Mouse (Mus musculus): Measurements from ENCODE around the gene Olfr876. TPM values are rescaled to one million over a fixed set of nuclear protein-coding genes. Genes with fewer than 3 reads are reported as not detected.

The Olfr876 gene
- polyA plus RNA-seq (2012; rRNA removed), result not detected in 2 replicates

DNA sequence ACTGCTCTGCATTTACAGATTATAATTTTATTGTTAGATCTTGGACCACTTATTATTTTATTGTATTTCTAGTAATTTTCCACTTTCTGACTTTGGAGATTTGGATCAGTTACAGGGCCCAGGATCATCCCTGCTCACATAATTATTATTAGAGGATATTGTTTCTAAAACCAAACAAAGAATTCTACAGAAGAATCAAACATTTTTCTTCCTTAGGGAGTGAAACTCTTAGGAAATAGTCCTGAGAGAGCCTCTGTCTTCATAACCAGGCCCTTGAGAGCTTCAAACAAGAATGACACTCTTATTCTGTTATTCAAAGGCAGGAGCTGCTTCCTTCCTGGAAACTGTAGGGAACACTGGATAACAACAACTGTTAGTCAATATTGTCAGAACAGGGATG is at the start of gene Olfr876:
Gene Olfr876 (plus strand): TSS at position 301 of the 400 bp plus-strand sequence.

DNA sequence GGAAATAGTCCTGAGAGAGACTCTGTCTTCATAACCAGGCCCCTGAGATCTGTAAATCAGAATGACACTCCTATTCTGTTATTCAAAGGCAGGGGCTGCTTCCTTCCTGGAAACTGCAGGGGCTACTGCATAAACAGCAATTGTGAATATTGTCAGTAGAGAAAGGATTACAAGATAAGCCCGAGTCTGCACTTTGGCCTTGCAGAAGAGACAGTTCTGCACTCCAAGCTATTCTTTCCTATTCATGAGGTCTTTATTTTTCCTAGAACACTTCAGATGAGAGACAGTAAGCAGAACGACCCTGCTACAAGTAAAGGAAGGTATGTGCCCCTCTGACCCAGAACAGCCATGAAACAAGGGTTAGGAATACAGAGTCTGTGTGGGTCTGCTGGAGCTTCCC is 31.1 kb upstream of the Olfr876 start, which contains the start of gene Olfr875:
Gene Olfr875 (plus strand): TSS at position 99 of the 400 bp plus-strand sequence.

DNA sequence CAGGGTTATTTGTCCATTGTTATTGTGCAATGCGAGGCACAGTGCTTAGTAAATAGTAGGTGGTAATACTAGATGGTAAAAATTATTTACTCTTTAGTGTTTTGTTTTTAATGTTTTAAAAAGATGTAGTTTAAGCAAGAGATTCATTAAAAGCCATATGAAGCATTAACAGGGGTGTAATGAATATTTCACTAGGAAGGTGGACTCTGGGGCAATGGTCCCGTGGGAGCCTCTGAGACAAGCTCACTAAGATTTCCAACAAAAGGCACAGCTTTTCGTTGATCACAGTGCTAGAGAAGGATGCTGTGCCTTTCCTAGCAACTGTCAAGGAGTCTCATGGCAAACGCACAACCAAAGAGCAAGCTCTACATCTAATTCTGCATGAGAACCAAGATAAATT is 51.1 kb downstream of the Olfr876 start, which contains the start of gene Olfr877:
Gene Olfr877 (plus strand): TSS at position 301 of the 400 bp plus-strand sequence.

Other genes starting within 250 kb of the Olfr876 start
- gene Siae, start 247.3 kb upstream of the Olfr876 start, polyA plus RNA-seq (2012; rRNA removed), result 6.3 and 7.0 TPM in 2 replicates
- 7.3 and 9.9 TPM in 2 replicates for gene Spa17, start 189.3 kb upstream of the Olfr876 start, polyA plus RNA-seq (2012; rRNA removed)
- 51.9 and 70.1 TPM in 2 replicates for gene Tbrg1, start 145.7 kb upstream of the Olfr876 start, polyA plus RNA-seq (2012; rRNA removed)
- 2.7 and 9.2 TPM in 2 replicates for gene Panx3, start 133.8 kb upstream of the Olfr876 start, polyA plus RNA-seq (2012; rRNA removed)
- not detected in 2 replicates for gene Olfr160, start 86.8 kb upstream of the Olfr876 start, polyA plus RNA-seq (2012; rRNA removed)
- not detected in 2 replicates for gene Olfr874, start 57.9 kb upstream of the Olfr876 start, polyA plus RNA-seq (2012; rRNA removed)
- 0.11 TPM in 1 of 2 replicates, not detected in the other for gene Olfr875, start 31.2 kb upstream of the Olfr876 start, polyA plus RNA-seq (2012; rRNA removed)
- not detected in 2 replicates for gene Olfr877, start 51.2 kb downstream of the Olfr876 start, polyA plus RNA-seq (2012; rRNA removed)
- not detected in 2 replicates for gene Olfr145, start 93.7 kb downstream of the Olfr876 start, polyA plus RNA-seq (2012; rRNA removed)
- gene Olfr878, start 114.8 kb downstream of the Olfr876 start, polyA plus RNA-seq (2012; rRNA removed), result not detected in 2 replicates
- gene Olfr881, start 188.8 kb downstream of the Olfr876 start, polyA plus RNA-seq (2012; rRNA removed), result not detected in 2 replicates
- not detected in 2 replicates for gene Olfr883, start 222.8 kb downstream of the Olfr876 start, polyA plus RNA-seq (2012; rRNA removed)
- gene Olfr884, start 243.5 kb downstream of the Olfr876 start, polyA plus RNA-seq (2012; rRNA removed), result not detected in 2 replicates

All from central nervous system, embryonic 14 days (tissue).